Mouse (Mus musculus) kidney, adult 2 months (tissue): ENCODE measurements at regions not wholly inside any gene's neighbourhood (a gene's known extent, or its start where the extent isn't known, plus 50 kb on each side); places are given as distances from the start of the nearest gene placed in this dataset.

Experiments used
- DNase-seq: peaks from one replicate; pipeline ENCODE4 v3.0.0; 2021
- H3K27ac ChIP-seq: fragments of 200-500 bp; 2 replicates; pipeline ENCODE4 v1.5.1; 2012; ENCODE audit warnings: low read depth, low read length, control low read depth, inconsistent platforms; ENCODE audit not compliant: insufficient read depth
- H3K27me3 ChIP-seq: fragments of 200-500 bp; replicated peaks from 2 replicates; pipeline ENCODE4 v1.6.1; 2012; ENCODE audit warnings: mild to moderate bottlenecking, moderate library complexity, low read length, inconsistent platforms; ENCODE audit not compliant: control insufficient read depth, insufficient read depth
- H3K36me3 ChIP-seq: fragments of 200-500 bp; 2 replicates; pipeline ENCODE4 v1.6.1; 2012; ENCODE audit warnings: mild to moderate bottlenecking, moderate library complexity, low read length, inconsistent platforms; ENCODE audit not compliant: control insufficient read depth, insufficient read depth
- H3K4me1 ChIP-seq: fragments of 200-500 bp; 2 replicates; pipeline ENCODE4 v1.6.1; 2011; ENCODE audit warnings: low read length; ENCODE audit not compliant: control insufficient read depth, insufficient read depth
- H3K4me3 ChIP-seq: fragments of 200-500 bp; 2 replicates; pipeline ENCODE4 v1.5.1; 2011; ENCODE audit warnings: mild to moderate bottlenecking, low read depth, low read length, control low read depth; ENCODE audit not compliant: insufficient read depth
- CTCF ChIP-seq: fragments of 200-500 bp; conservative IDR thresholded peaks from 2 replicates; pipeline ENCODE4 v1.5.1; 2011; ENCODE audit warnings: low read depth, mild to moderate bottlenecking, control low read depth, low read length, moderate library complexity, mixed read lengths; ENCODE audit not compliant: insufficient read depth, insufficient read length
- POLR2A ChIP-seq: fragments of 200-500 bp; IDR thresholded peaks from one replicate; pipeline ENCODE4 v1.6.1; 2011; ENCODE audit warnings: low read depth, low read length, control low read depth
- WGBS: fragments of 180-500 bp; shearing (Covaris S2); methylation state at CpG from one replicate; pipeline ENCODE4 v1.1.7; 2018; 5-methylcytosine and 5-hydroxymethylcytosine counted together

- no peaks in the 10 kb centered on the region for H3K27me3 ChIP-seq
- no peak overlapping the region for H3K27ac ChIP-seq
- TF ChIP-seq POLR2A: no peak
- WGBS: 48% methylated on average over 7 of the region's 7 CpGs
- H3K4me1 ChIP-seq: no peaks in the 10 kb centered on the region
- no peak overlapping the region for H3K4me3 ChIP-seq
- DNase-seq: peak; percentile 54
- H3K36me3 ChIP-seq: no peaks in the 10 kb centered on the region
Observed at GRCm38 (mm10) chr14:105664671-105665198, 231.9 kb downstream of the Spry2 start.

GRCm38 (mm10) chr14:105663472-105663871 is 233.1 kb downstream of the Spry2 start:
- Histone ChIP-seq H3K4me1 (no peaks in the 10 kb centered on the region), H3K4me3 (no peak overlapping the region), H3K27ac (no peak overlapping the region), H3K36me3 (no peaks in the 10 kb centered on the region), H3K27me3 (no peaks in the 10 kb centered on the region)
- no peak for DNase-seq
- 82% methylated on average over 3 of the region's 4 CpGs for WGBS
- TF ChIP-seq POLR2A (no peak), CTCF (no peak)

GRCm38 (mm10) chr14:105662839-105663238 is 233.8 kb downstream of the Spry2 start:
- no peak overlapping the region for H3K27ac ChIP-seq
- no peak for DNase-seq
- H3K4me3 ChIP-seq: no peak overlapping the region
- no peaks in the 10 kb centered on the region for H3K36me3 ChIP-seq
- WGBS: 66% methylated on average over 6 of the region's 6 CpGs
- TF ChIP-seq POLR2A (no peak), CTCF (no peak)
- H3K4me1 ChIP-seq: no peaks in the 10 kb centered on the region
- H3K27me3 ChIP-seq: no peaks in the 10 kb centered on the region

GRCm38 (mm10) chr14:105658316-105658715 is 238.3 kb downstream of the Spry2 start:
- no peak for DNase-seq
- Histone ChIP-seq H3K4me3 (no peak overlapping the region), H3K27ac (no peak overlapping the region), H3K27me3 (no peaks in the 10 kb centered on the region), H3K36me3 (no peaks in the 10 kb centered on the region), H3K4me1 (no peaks in the 10 kb centered on the region)
- TF ChIP-seq POLR2A (no peak), CTCF (no peak)
- 86% methylated on average over 2 of the region's 2 CpGs for WGBS

GRCm38 (mm10) chr14:105647166-105647565 is 249.5 kb downstream of the Spry2 start:
- Histone ChIP-seq H3K27ac (no peak overlapping the region), H3K36me3 (no peaks in the 10 kb centered on the region), H3K27me3 (no peaks in the 10 kb centered on the region; the same call in 1 of the 2 replicates), H3K4me3 (no peak overlapping the region), H3K4me1 (no peaks in the 10 kb centered on the region)
- no peak for DNase-seq
- no peak for TF ChIP-seq CTCF
- TF ChIP-seq POLR2A: no peak
- 88% methylated on average over 3 of the region's 3 CpGs for WGBS

GRCm38 (mm10) chr14:105644428-105644827 is 252.2 kb downstream of the Spry2 start:
- no peaks in the 10 kb centered on the region for H3K36me3 ChIP-seq
- no peaks in the 10 kb centered on the region for H3K4me1 ChIP-seq
- 87% methylated on average over 2 of the region's 2 CpGs for WGBS
- H3K27me3 ChIP-seq: no peaks in the 10 kb centered on the region
- no peak overlapping the region for H3K27ac ChIP-seq
- no peak for DNase-seq
- H3K4me3 ChIP-seq: no peak overlapping the region
- TF ChIP-seq CTCF (no peak), POLR2A (no peak)

- H3K4me1 ChIP-seq: no peaks in the 10 kb centered on the region
- no peaks in the 10 kb centered on the region for H3K27me3 ChIP-seq
- WGBS: 89% methylated on average over 7 of the region's 7 CpGs
- TF ChIP-seq POLR2A (no peak), CTCF (no peak)
- H3K27ac ChIP-seq: no peak overlapping the region
- no peak for DNase-seq
- H3K4me3 ChIP-seq: no peak overlapping the region
- no peaks in the 10 kb centered on the region for H3K36me3 ChIP-seq
Observed at GRCm38 (mm10) chr14:105643285-105643957, 253.2 kb downstream of the Spry2 start.
